Mouse (Mus musculus) heart, postnatal 36 days (tissue): ENCODE data around the gene Nhlrc2. TPM values are rescaled to one million over a fixed set of nuclear protein-coding genes. Genes with fewer than 3 reads are reported as not detected.

ENCODE experiments used
- DNase-seq, 2 experiments: peaks; one replicate each; pipeline ENCODE4 v3.0.0; 2021 to 2022
- intact Hi-C: fragments of 180-260 bp; cut with DNase I; formaldehyde crosslinking; loops from one replicate; pipeline ENCODE4 v1.15.1; 2025
- total RNA-seq, 2 experiments: library from RNA; stranded (reverse); gene quantifications; 2 replicates each; pipeline ENCODE4 v1.2.3; 2021

Nhlrc2 gene
- total RNA-seq, 2 experiments from 2014 or later = 25.1 to 25.4 TPM

- no peak for DNase-seq
- intact Hi-C loops = no loop called here
These were observed 60.9 kb downstream of the Nhlrc2 start for GRCm38 (mm10) chr19:56608946-56609345.

DNA sequence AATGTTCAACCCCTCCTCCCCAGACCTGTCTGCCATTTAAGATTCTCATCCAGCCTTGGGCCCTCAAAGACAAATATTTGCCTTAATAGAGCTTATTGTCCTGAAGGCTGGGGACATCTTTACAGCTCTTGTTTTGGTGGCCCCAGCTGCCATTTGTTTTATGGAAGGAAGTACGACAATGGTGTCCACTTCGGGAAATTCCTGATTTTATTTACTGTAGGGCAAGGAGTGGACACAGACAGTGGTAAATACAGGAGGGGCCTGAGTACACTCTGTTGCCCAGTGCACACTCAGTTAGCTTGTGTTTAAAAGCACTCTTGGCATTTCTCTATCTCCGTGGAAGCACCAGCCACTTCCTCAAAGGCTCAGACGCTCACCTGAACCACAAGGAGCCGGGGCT, 66.1 kb downstream of the Nhlrc2 start:
- no peak for DNase-seq
- intact Hi-C loops = no loop called here

DNA sequence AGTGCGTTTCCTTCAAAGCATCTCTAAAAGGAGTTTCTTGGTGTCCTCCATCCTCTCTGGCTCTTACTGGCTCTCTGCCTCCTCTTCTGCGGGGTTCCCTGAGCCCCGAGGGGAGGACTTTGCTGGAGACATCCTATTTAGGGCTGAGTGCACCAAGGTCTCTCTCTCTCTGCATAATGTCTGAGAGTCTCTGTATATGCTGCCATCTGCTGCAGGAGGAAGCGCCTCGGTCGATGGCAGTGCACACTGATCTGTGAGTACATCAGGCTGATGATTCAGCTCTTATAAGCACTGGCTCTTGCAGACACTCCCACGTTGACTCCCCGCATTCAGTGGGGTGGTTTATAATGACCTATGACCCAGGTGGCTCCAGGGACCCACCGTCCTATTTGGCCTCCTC, 70.8 kb downstream of the Nhlrc2 start:
- no peak for DNase-seq
- intact Hi-C loops = no loop called here

DNA sequence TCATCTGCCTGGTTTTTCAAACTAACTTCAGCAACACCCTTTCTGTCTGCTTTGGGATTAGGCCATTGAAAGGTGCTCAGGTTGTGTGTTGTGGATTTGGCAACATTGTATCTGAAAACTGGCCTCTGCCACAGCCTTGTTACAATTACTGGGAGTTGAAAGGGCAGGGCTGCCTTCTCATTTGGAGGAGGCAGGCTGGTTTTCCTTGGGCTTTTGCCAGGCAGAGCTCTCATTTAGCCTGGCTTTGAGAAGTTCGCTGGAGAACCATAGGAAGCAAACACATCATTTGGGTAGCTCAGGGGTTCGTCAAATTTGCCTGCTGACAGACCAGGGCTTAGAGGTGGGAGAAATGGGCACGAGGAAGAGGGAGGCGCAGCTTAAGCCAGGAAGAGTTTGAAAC, 71.5 kb downstream of the Nhlrc2 start:
- DNase-seq = no peak
- intact Hi-C loops = no loop called here

DNA sequence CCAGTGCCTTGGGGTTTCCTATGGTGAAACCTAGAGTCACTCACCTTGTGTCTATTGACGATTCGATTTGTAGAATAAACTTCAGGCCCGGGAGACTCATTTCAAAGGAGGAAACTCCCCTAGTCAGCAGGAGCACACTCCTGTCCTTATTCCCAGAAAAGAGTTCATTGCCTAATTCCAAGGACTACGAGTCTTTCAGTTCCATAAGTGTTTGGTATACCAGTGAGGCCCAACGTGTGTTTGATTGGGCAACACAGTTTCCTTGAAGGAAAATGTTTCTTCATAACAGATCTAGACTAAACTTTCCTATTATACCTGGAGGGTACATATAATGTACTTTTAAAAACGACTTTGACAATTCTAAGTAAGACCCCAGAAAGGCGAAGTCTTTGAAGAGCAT, 73.8 kb downstream of the Nhlrc2 start:
- DNase-seq = no peak
- intact Hi-C loops = no loop called here

DNA sequence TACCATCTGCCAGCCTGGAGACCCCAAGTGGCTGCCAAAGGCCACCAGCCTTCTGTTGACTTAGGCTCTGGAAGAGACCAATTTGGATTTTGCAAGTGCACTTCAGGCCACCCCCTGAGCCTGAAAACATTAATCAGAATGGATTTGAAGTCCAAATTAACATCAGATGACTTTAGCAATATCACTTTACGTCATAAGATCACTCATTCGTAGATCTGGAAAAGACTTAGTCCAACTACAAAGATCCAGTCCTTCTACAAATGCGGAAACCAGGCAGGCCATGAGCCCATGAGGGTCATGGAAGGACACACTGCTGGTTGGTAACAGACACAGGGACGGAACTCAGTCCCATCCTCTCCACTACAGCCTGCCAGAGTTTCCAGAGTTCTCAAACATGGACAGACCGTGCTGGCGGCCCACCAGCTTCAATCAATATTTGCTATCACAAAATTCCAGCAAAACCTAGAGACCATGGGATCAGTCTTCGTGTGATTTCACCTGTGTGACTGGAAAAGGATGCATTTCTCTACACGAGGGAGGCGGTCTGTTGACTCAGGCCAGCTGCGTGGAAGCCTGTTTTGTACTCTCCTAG, 79.9 kb downstream of the Nhlrc2 start:
- intact Hi-C loops = no loop called here
- no peak for DNase-seq

DNA sequence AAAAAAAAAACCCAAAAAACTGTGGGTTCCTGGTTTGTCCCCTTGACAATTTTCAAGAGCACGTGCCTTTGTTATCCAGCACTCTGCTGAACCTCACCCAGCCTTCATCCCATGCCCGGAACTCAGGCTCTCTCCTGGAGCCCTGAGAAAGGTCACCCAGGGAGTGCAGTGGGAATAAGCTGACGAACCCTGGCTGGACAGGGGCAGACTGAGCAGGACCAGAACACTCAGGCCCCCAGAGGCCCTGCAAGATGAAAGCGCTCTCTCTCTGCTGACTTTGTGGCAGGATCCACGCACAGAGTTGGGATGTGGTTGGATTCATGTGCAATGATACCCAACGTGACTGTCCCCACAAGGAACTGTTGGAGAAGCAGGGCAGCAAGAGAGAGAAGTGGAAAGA, 81.6 kb downstream of the Nhlrc2 start:
- DNase-seq = no peak
- intact Hi-C loops = loop anchor here (5.0 kb wide), 1 partner anchor 93 kb away; the partner anchor contains the start of gene Adrb1

DNA sequence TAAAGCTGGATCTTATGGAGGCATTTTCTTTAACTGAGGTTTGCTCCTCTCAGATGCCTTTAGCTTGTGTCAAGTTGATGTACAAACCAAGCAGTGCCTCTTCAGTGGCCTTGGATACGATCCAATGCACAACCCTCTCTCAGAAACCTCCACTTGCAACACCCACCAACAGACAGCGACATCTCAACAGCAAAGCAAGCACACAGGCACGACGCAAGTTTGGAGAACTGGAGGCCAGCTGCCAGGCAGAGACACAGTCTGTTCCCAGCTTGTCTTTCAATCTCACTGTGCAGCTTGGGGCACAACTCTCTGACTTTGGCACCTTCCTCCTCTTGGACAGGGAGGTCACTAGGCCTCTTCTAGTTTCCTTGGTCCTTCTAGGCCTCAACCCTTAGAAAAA, 83.0 kb downstream of the Nhlrc2 start:
- intact Hi-C loops = loop anchor here (5.0 kb wide), 1 partner anchor 91 kb away; the partner anchor contains the start of gene Adrb1
- DNase-seq = peak in 1 of 2 experiments; percentile 9

- intact Hi-C loops = loop anchor here (5.0 kb wide), 1 partner anchor 91 kb away; the partner anchor contains the start of gene Adrb1
- peak; percentile 33 to 36 for DNase-seq
These were observed 83.4 kb downstream of the Nhlrc2 start for GRCm38 (mm10) chr19:56631451-56631901.

- intact Hi-C loops = no loop called here
- DNase-seq = no peak
These were observed 89.1 kb downstream of the Nhlrc2 start for GRCm38 (mm10) chr19:56637035-56637683.

DNA sequence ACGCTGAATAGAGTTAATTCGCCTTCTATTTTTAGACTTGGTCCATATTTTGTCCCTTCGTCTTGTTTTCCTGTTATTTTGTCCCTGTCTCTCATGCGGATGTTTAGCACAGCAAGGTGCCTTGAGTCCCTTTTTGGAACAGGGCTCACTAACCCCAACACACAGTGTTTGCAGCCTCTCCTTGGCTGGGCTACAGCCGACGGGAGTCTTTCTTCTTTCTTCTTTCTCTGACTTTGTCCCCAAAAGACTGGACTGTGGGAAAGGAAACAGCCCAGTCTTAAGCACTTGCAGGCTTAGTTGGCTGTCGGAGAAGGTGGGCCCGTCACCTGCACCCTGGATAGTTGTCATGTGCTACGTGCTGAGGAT, 89.6 kb downstream of the Nhlrc2 start:
- intact Hi-C loops = no loop called here
- DNase-seq = no peak

DNA sequence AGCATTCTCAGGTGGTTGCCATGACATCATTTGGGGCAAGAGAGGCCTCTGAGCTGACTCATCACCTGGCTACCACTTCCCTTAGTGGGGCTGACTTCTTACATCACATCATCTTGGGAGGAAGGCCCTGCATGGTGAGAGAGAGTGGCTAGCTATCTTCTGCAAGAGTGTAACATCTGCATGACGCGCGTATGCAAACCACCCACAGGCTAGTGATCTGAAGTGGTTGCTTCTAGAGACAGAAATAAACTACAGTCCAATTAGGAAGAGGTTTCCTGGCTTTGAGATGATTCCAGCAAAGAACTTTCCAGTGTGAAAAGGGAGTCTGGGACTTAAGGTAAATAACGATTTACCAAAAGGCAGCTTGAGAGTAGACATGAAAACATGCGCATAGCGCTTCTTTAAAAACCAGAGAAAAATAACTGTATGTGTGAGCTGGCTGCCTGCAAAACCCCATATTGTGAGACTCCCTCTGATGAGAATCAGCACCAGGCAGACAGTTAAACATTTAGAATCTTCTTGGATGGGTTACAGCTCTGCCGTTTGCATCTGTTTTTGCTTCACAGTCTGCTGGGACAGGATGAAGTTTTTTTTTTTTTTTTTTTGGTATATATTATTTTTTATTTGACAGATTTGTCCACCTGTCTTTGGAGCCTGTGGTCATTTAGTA, 99.5 kb downstream of the Nhlrc2 start:
- DNase-seq = no peak
- intact Hi-C loops = no loop called here

DNA sequence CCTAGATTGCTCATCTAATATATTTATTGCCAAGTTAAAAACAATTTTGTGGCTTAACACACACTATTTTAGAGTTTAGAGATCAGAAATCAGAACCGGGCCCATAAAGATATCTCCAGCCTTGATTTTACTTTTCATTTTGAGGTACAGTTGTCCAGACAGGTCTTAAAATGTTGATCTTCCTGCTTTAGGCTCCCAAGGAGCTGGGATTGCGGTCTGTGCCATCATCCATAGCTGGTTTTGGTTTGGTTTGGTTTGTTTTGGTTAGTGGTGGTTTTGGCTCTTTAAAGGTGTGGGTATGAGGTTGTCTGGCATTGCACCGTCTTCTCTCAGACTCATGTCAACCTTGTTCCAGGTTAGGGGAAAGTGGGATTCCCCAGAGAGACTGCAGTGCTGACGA, 103.2 kb downstream of the Nhlrc2 start:
- intact Hi-C loops = no loop called here
- no peak for DNase-seq

DNA sequence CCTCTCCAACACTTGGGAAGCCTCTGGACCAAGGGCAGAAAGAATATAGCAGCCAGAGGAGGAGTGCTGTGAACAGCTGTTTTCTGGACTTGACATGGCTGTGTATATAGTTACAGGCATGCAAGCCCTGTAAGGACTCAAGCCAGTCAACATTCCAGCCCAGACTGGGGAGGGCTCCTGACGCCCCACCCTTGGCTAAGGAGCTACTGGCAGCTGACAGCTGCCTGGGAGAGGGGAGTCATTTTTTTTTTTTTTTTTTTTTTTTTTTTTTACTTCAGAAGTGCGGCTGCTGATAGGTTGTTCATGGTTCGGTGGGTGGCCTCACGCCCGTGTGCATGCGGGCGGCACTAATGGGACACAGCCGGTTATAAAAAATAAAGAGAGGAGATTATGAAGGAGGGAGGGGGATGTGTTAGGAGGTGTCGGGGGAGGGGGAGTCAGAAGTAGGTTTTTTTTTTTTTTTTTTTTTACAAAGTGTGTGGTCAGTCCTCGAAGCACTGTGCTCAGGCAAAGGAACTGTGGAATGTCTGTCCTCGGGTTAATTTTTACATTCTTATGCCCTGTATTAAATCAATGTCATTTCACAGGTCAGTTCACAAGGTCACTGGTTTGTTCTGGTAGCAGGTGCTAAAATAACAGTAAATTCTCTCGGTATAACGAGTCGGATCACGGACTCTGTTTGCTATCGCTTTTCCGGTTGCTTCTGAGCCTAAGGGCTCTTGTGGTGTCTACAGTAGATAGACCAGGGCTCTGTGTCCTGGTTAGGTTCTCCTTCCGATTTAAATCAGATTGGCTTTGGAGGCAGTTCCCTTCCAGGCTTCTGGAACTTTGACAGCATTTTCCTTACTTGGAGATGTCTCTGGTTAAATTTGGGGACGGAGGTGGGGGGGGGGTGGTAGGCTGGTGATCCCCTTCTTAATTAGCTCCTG, 104.2 kb downstream of the Nhlrc2 start:
- intact Hi-C loops = loop anchor here (1.0 kb wide), 1 partner anchor 25 kb away; no protein-coding TSS in a partner anchor
- DNase-seq = peak in 1 of 2 experiments; percentile 29

Other genes starting within 250 kb of the Nhlrc2 start
- 100 to 1,000 TPM; 359 to 393 TPM for gene Nrap, start 158.2 kb upstream of the Nhlrc2 start, total RNA-seq
- 10 to 100 TPM in 1 of 2 experiments, 1 to 10 TPM in 1; 9.9 to 12.9 TPM for gene Casp7, start 151.1 kb upstream of the Nhlrc2 start, total RNA-seq
- gene Plekhs1, start 86.6 kb upstream of the Nhlrc2 start, total RNA-seq = not detected
- 10 to 100 TPM in 1 of 2 experiments, 1 to 10 TPM in 1; 8.5 to 10.7 TPM for gene Dclre1a, start within 50 bp of the Nhlrc2 start, total RNA-seq
- 10 to 100 TPM; 22.5 to 27.4 TPM for gene Adrb1, start 173.9 kb downstream of the Nhlrc2 start, total RNA-seq